In genomic region chrX:109126847-109127246, GRCm38 (mm10) we compare ENCODE assay signal across 29 mouse cellular contexts. TPM values are rescaled to one million over a fixed set of nuclear protein-coding genes. Genes with fewer than 3 reads are reported as not detected.
DNase-seq lines count a peak whose midpoint lies in the region; ATAC-seq and TF ChIP-seq lines count a peak whose summit lies in the region.
"Had no signal": no experiment of that assay in that cellular context is flagged by ENCODE, and none has a peak within 500 bp of the region (broad histone marks: within the 10 kb centered on the region; RNA-seq: fewer than 3 reads in every experiment).

No protein-coding gene starts in this region.

- TF ChIP-seq RAD21 in MEL (IDR thresholded peaks at IDR 0.05; ENCODE audit: low read depth, low read length): no peak

- 63% methylated on average over 1 of the region's 1 CpGs for WGBS in liver, embryonic 13.5 days (ENCODE audit: insufficient replicate concordance)
- WGBS in kidney, embryonic 14.5 days: 80% methylated on average over 1 of the region's 1 CpGs

- peak overlapping the region; percentile 86 for H3K27ac ChIP-seq in MEL (ENCODE audit: control insufficient read depth, low read depth, low read length)
- no peak overlapping the region for H3K27ac ChIP-seq in liver, embryonic 13.5 days
- H3K27ac ChIP-seq in kidney, embryonic 14.5 days (ENCODE audit: low read depth, low read length): no peak overlapping the region
- H3K27ac ChIP-seq: embryonic facial prominence, embryonic 10.5 days; embryonic facial prominence, embryonic 13.5 days; forebrain, embryonic 10.5 days; forebrain, embryonic 13.5 days; heart, embryonic 15.5 days; hindbrain, embryonic 10.5 days; hindbrain, embryonic 13.5 days had no signal

- peaks cover 11% of the 10 kb centered on the region; the same call in 1 of the 2 replicates for H3K79me2 ChIP-seq in MEL (ENCODE audit: control insufficient read depth, insufficient read depth, low read length, poor library complexity)

- peaks cover 7 to 25% of the 10 kb centered on the region in 2 experiments for H3K4me1 ChIP-seq in MEL (ENCODE audit: control insufficient read depth in 1 of 2, insufficient read depth in 2 of 2, low read length in 2 of 2)
- peaks cover 9% of the 10 kb centered on the region for H3K4me1 ChIP-seq in liver, embryonic 13.5 days (replicated peaks)
- H3K4me1 ChIP-seq in kidney, embryonic 14.5 days (ENCODE audit: control insufficient read depth, insufficient read depth, low read length): no peaks in the 10 kb centered on the region
- H3K4me1 ChIP-seq: embryonic facial prominence, embryonic 13.5 days; forebrain, embryonic 13.5 days; heart, embryonic 15.5 days had no signal

- H3K36me3 ChIP-seq in MEL (ENCODE audit: control insufficient read depth in 1 of 2, insufficient read depth in 2 of 2, low read length in 2 of 2): peaks cover 0 to 31% of the 10 kb centered on the region in 2 experiments; a peak in 2 of 4 replicates
- H3K36me3 ChIP-seq in liver, embryonic 13.5 days: no peaks in the 10 kb centered on the region
- H3K36me3 ChIP-seq in kidney, embryonic 14.5 days (ENCODE audit: control insufficient read depth, insufficient read depth, low read length): no peaks in the 10 kb centered on the region
- H3K36me3 ChIP-seq: embryonic facial prominence, embryonic 10.5 days; embryonic facial prominence, embryonic 13.5 days; forebrain, embryonic 10.5 days; heart, embryonic 12.5 days; heart, embryonic 15.5 days; hindbrain, embryonic 10.5 days; hindbrain, embryonic 13.5 days had no signal

- no peak for TF ChIP-seq CTCF in MEL (IDR thresholded peaks at IDR 0.05 in 2 of 3, conservative IDR thresholded peaks at IDR 0.05 in 1 of 3; ENCODE audit: control insufficient read depth in 1 of 3, insufficient read depth in 1 of 3, low read depth in 2 of 3, low read length in 3 of 3, poor library complexity in 1 of 3, severe bottlenecking in 1 of 3)

- H3K4me3 ChIP-seq in MEL (ENCODE audit: control insufficient read depth in 1 of 2, insufficient read depth in 1 of 2, low read depth in 2 of 2, low read length in 2 of 2): peak overlapping the region in 1 of 2 experiments; percentile 64; a peak in 2 of 4 replicates
- no peak overlapping the region for H3K4me3 ChIP-seq in liver, embryonic 13.5 days (replicated peaks)
- no peak overlapping the region for H3K4me3 ChIP-seq in kidney, embryonic 14.5 days (ENCODE audit: low read length)
- H3K4me3 ChIP-seq: embryonic facial prominence, embryonic 10.5 days; embryonic facial prominence, embryonic 13.5 days; erythroblast, embryonic 14.5 days; forebrain, embryonic 10.5 days; forebrain, embryonic 13.5 days; heart, embryonic 12.5 days; heart, embryonic 15.5 days; hindbrain, embryonic 10.5 days; hindbrain, embryonic 13.5 days had no signal

- peak; percentile 77 for ATAC-seq in liver, embryonic 13.5 days (ENCODE audit: low read depth)
- peak; percentile 75 for ATAC-seq in megakaryocyte progenitor cell, adult 5-6 weeks (replicated peaks; ENCODE audit: poor library complexity)
- no peak for ATAC-seq in kidney, embryonic 14.5 days (ENCODE audit: low FRiP score, low TSS enrichment)
- ATAC-seq in granulocyte monocyte progenitor cell, adult 5-6 weeks (replicated peaks; ENCODE audit: poor library complexity, severe bottlenecking): no peak
- ATAC-seq: activated CD4-positive, CD25-positive, alpha-beta regulatory T cell, adult 4 months; CD4-positive, CD25-positive, alpha-beta regulatory T cell, adult 4 months; forebrain, embryonic 13.5 days; forebrain, embryonic 16.5 days; hindbrain, embryonic 16.5 days had no signal

- TF ChIP-seq POLR2A in MEL (IDR thresholded peaks at IDR 0.05; ENCODE audit: control insufficient read depth in 1 of 2, insufficient read depth in 1 of 2, low read depth in 1 of 2, low read length in 2 of 2, poor library complexity in 1 of 2): no peak

- no peak overlapping the region for H3K4me2 ChIP-seq in liver, embryonic 13.5 days
- H3K4me2 ChIP-seq in kidney, embryonic 14.5 days (replicated peaks; ENCODE audit: low read depth, low read length): no peak overlapping the region
- H3K4me2 ChIP-seq: embryonic facial prominence, embryonic 13.5 days; forebrain, embryonic 13.5 days; heart, embryonic 12.5 days; heart, embryonic 15.5 days; hindbrain, embryonic 13.5 days had no signal

- H3K9ac ChIP-seq in MEL (ENCODE audit: control insufficient read depth, low read depth, low read length, poor library complexity, severe bottlenecking): peak overlapping the region; percentile 43
- H3K9ac ChIP-seq in liver, embryonic 13.5 days: no peak overlapping the region
- H3K9ac ChIP-seq in kidney, embryonic 14.5 days (ENCODE audit: low read depth, low read length): no peak overlapping the region
- H3K9ac ChIP-seq: embryonic facial prominence, embryonic 13.5 days; forebrain, embryonic 13.5 days; heart, embryonic 12.5 days; heart, embryonic 15.5 days; hindbrain, embryonic 13.5 days had no signal

- no peaks in the 10 kb centered on the region for H3K9me3 ChIP-seq in MEL (replicated peaks; ENCODE audit: insufficient read depth, low read length)
- H3K9me3 ChIP-seq in liver, embryonic 13.5 days (replicated peaks): no peaks in the 10 kb centered on the region
- no peaks in the 10 kb centered on the region for H3K9me3 ChIP-seq in kidney, embryonic 14.5 days (ENCODE audit: control insufficient read depth, low read length)
- H3K9me3 ChIP-seq: embryonic facial prominence, embryonic 10.5 days; embryonic facial prominence, embryonic 13.5 days; forebrain, embryonic 10.5 days; forebrain, embryonic 13.5 days; heart, embryonic 12.5 days; heart, embryonic 15.5 days; hindbrain, embryonic 10.5 days; hindbrain, embryonic 13.5 days had no signal

- H3K27me3 ChIP-seq in MEL (ENCODE audit: control insufficient read depth in 1 of 2, insufficient read depth in 2 of 2, low read length in 2 of 2): no peaks in the 10 kb centered on the region
- no peaks in the 10 kb centered on the region for H3K27me3 ChIP-seq in liver, embryonic 13.5 days
- no peaks in the 10 kb centered on the region for H3K27me3 ChIP-seq in kidney, embryonic 14.5 days (ENCODE audit: control insufficient read depth, insufficient read depth, low read length)
- H3K27me3 ChIP-seq: embryonic facial prominence, embryonic 13.5 days; forebrain, embryonic 13.5 days; heart, embryonic 12.5 days; heart, embryonic 15.5 days; hindbrain, embryonic 13.5 days had no signal

- TF ChIP-seq EP300 in MEL (IDR thresholded peaks at IDR 0.05; ENCODE audit: low read depth in 1 of 2, low read length in 2 of 2): peak; percentile 84 to 86

- DNase-seq in MEL (ENCODE audit: low read depth, low spot score): peak; percentile 61
- peak; percentile 17 for DNase-seq in c-Kit-positive CD71-positive TER-119-positive erythroid progenitor cells, embryonic 14.5 days (ENCODE audit: low spot score)
- no peak for DNase-seq in liver, embryonic 13.5 days
- no peak for DNase-seq in adrenal gland, postnatal 14 days
- DNase-seq: adrenal gland, adult 8-10 months; adrenal gland, postnatal 36 days; cerebellum, adult 11 months; cerebellum, adult 2 months; cerebellum, adult 9-11 months; cerebellum, postnatal 25 days; embryo, embryonic 11 days; gastrocnemius, postnatal 14 days; heart, postnatal 36 days had no signal

TF ChIP-seq in MEL, 35 proteins besides CTCF, POLR2A, EP300 and RAD21 (continues in another document):
- TF ChIP-seq SIN3A (IDR thresholded peaks at IDR 0.05; ENCODE audit: low read length) (no peak), MXI1 (IDR thresholded peaks at IDR 0.05; ENCODE audit: low read depth, low read length) (no peak), NELFE (IDR thresholded peaks at IDR 0.05; ENCODE audit: low read depth, low read length) (no peak), TCF12 (IDR thresholded peaks at IDR 0.05; ENCODE audit: low read depth, low read length) (peak; percentile 84), MYB (IDR thresholded peaks at IDR 0.05; ENCODE audit: low read depth, low read length) (peak; percentile 35; the same call in 1 of the 2 replicates), MAX (IDR thresholded peaks at IDR 0.05; ENCODE audit: low read length) (no peak), TAL1 (IDR thresholded peaks at IDR 0.05; ENCODE audit: low read length) (peak; percentile 70), RCOR1 (IDR thresholded peaks at IDR 0.05; ENCODE audit: low read depth, low read length) (peak; percentile 65), ZKSCAN1 (IDR thresholded peaks at IDR 0.05; ENCODE audit: low read depth, low read length) (no peak), UBTF (IDR thresholded peaks at IDR 0.05; ENCODE audit: borderline replicate concordance, insufficient read depth, low read depth, low read length) (no peak), E2F4 (IDR thresholded peaks at IDR 0.05; ENCODE audit: borderline replicate concordance, low read depth, low read length) (no peak), JUND (IDR thresholded peaks at IDR 0.05; ENCODE audit: low read depth, low read length) (no peak), CHD1 (IDR thresholded peaks at IDR 0.05; ENCODE audit: low read depth, low read length) (no peak), MAZ (IDR thresholded peaks at IDR 0.05; ENCODE audit: low read depth, low read length) (no peak), TBP (IDR thresholded peaks at IDR 0.05; ENCODE audit: low read depth, low read length) (no peak), SMC3 (IDR thresholded peaks at IDR 0.05; ENCODE audit: low read depth, low read length) (no peak), ZMIZ1 (IDR thresholded peaks at IDR 0.05; ENCODE audit: low read depth, low read length) (no peak), MYC (IDR thresholded peaks at IDR 0.05; ENCODE audit: low read depth, low read length) (no peak), USF1 (IDR thresholded peaks at IDR 0.05; ENCODE audit: low read depth, low read length) (no peak), BHLHE40 (IDR thresholded peaks at IDR 0.05; ENCODE audit: borderline replicate concordance, low read depth, low read length) (no peak), POLR2AphosphoS2 (IDR thresholded peaks at IDR 0.05; ENCODE audit: low read length) (no peak), GATA1 (IDR thresholded peaks at IDR 0.05; ENCODE audit: low read depth, low read length) (peak; percentile 56), KAT2A (conservative IDR thresholded peaks at IDR 0.05; ENCODE audit: low read depth, low read length) (0 out of 2 replicates have a peak, but pooled peaks have one; percentile 13)

RNA-seq across cellular contexts. Expression of gene Sh3bgrl, which starts 31.7 kb away (rescaled TPM):
- total RNA-seq in MEL (2012; rRNA removed): 79.7 and 83.6 TPM in 2 replicates
- polyA plus RNA-seq in MEL (2012; ENCODE audit: insufficient read depth in 1 of 2, insufficient read length in 2 of 2, low read depth in 1 of 2, low replicate concordance in 2 of 2, missing spikeins in 1 of 2): 100 to 1,000 TPM in 1 of 2 experiments, 10 to 100 TPM in 1; 50.5 to 126 TPM
- 50.9 and 67.4 TPM in 2 replicates for polyA plus RNA-seq in liver, embryonic 13.5 days (2015; fragmentation: Nextera tagmentation; extraction: Ambion mirVana)
- 212 and 221 TPM in 2 replicates for total RNA-seq in megakaryocyte progenitor cell, adult 5-6 weeks (2015)
- total RNA-seq in megakaryocyte progenitor cell, adult 5-6 weeks (2017): 121 and 128 TPM in 2 replicates
- polyA plus RNA-seq in kidney, embryonic 14.5 days (2014; fragmentation: Nextera tagmentation; extraction: Ambion mirVana): 145 and 169 TPM in 2 replicates
- total RNA-seq in granulocyte monocyte progenitor cell, adult 5-6 weeks (2014; fragmentation: Nextera tagmentation): 127 and 132 TPM in 2 replicates
- 122 and 142 TPM in 2 replicates for total RNA-seq in granulocyte monocyte progenitor cell, adult 5-6 weeks (2017)
- total RNA-seq in adrenal gland, postnatal 14 days (2021): 112 and 132 TPM in 2 replicates

Comparison
In these comparisons a context has a peak if more than half of its experiments do, and no peak if none do; other contexts are left out.
1. DNase-seq: peak in MEL (single experiment) and c-Kit-positive CD71-positive TER-119-positive erythroid progenitor cells, embryonic 14.5 days (single experiment); none in liver, embryonic 13.5 days (single experiment) and adrenal gland, postnatal 14 days (single experiment).
2. ATAC-seq: peak in liver, embryonic 13.5 days (single experiment) and megakaryocyte progenitor cell, adult 5-6 weeks (single experiment); none in kidney, embryonic 14.5 days (single experiment) and granulocyte monocyte progenitor cell, adult 5-6 weeks (single experiment).